Mouse (Mus musculus) heart, postnatal 0 days (tissue): ENCODE results near the gene Trim50.

Experiments used
- CTCF ChIP-seq: IDR thresholded peaks from 2 replicates; pipeline ENCODE4 v1.5.1; 2016; ENCODE audit warnings: antibody characterized with exemption, control low read depth, low read depth
- EP300 ChIP-seq: IDR thresholded peaks from 2 replicates; pipeline ENCODE4 v1.6.1; 2016; ENCODE audit warnings: antibody characterized with exemption, low read depth

DNA sequence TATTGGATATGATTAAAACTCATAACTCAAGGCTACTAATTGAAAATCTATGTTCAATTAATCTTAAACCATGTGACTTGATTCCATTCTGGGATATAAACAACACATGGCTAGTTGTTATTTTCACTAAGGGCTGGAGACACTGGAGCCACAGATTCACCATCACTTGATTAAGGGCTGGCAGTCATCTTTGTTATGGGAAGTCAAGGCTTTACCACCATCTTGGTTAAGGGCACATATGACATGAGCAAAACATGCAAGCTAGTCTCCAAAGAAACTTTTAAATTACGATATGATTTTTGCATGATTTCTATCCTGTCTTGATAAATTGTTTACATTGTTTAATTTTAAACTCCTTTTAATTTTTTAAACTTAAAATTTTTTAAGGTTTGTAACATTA is 30.9 kb upstream of the Trim50 start:
- TF ChIP-seq CTCF: no peak
- TF ChIP-seq EP300: no peak
